Mouse (Mus musculus) spleen, adult 2 months (tissue): Measurements from ENCODE around the gene Kcnj2. TPM values are rescaled to one million over a fixed set of nuclear protein-coding genes. Genes with fewer than 3 reads are reported as not detected.

ENCODE experiments used
- DNase-seq, 2 experiments: peaks; one replicate each; pipeline versions ENCODE4 v3.0.0 to v3.0.0-alpha.2; 2012 to 2021; ENCODE audit warnings: low spot score in 2 of 2, low read depth in 1 of 2
- H3K27ac ChIP-seq: fragments of 200-500 bp; 2 replicates; pipeline ENCODE4 v1.5.1; 2012; ENCODE audit warnings: low read length, inconsistent platforms; ENCODE audit not compliant: insufficient read depth
- H3K27me3 ChIP-seq: fragments of 200-500 bp; 2 replicates; pipeline ENCODE4 v1.6.1; 2012; ENCODE audit warnings: mild to moderate bottlenecking, moderate library complexity, low read length, inconsistent platforms; ENCODE audit not compliant: control insufficient read depth, insufficient read depth
- H3K36me3 ChIP-seq: fragments of 200-500 bp; 2 replicates; pipeline ENCODE4 v1.6.1; 2012; ENCODE audit warnings: mild to moderate bottlenecking, low read length, inconsistent platforms; ENCODE audit not compliant: control insufficient read depth, insufficient read depth
- H3K4me1 ChIP-seq: fragments of 200-500 bp; 2 replicates; pipeline ENCODE4 v1.6.1; 2011; ENCODE audit warnings: inconsistent platforms; ENCODE audit not compliant: control insufficient read depth, insufficient read depth, insufficient read length
- H3K4me3 ChIP-seq: fragments of 200-500 bp; 2 replicates; pipeline ENCODE4 v1.5.1; 2011; ENCODE audit warnings: mild to moderate bottlenecking, inconsistent platforms; ENCODE audit not compliant: insufficient read depth, insufficient read length; ENCODE audit errors: extremely low read depth
- CTCF ChIP-seq: fragments of 200-500 bp; IDR thresholded peaks from 2 replicates; pipeline ENCODE4 v1.5.1; 2011; ENCODE audit warnings: mild to moderate bottlenecking, inconsistent platforms; ENCODE audit not compliant: insufficient read depth, insufficient read length, insufficient replicate concordance; ENCODE audit errors: extremely low read depth
- POLR2A ChIP-seq: fragments of 200-500 bp; IDR thresholded peaks from 2 replicates; pipeline ENCODE4 v1.6.1; 2011; ENCODE audit warnings: low read depth, low read length, inconsistent platforms
- WGBS: fragments of 180-500 bp; shearing (Covaris S2); methylation state at CpG from one replicate; pipeline ENCODE4 v1.1.7; 2018; 5-methylcytosine and 5-hydroxymethylcytosine counted together
- polyA plus RNA-seq: library from polyadenylated mRNA; depleted of rRNA; stranded (reverse); fragments of >200 nt; gene quantifications from 2 replicates; pipeline ENCODE4 v1.2.3, GENCODE M21; 2012; rRNA removed

Gene Kcnj2
- polyA plus RNA-seq, 1 experiment = 0.55 TPM

- no peaks in the 10 kb centered on the region for H3K27me3 ChIP-seq
- no peak for DNase-seq
- WGBS = 70% methylated on average over 9 of the region's 9 CpGs
- H3K36me3 ChIP-seq = no peaks in the 10 kb centered on the region
- H3K4me1 ChIP-seq = no peaks in the 10 kb centered on the region
- no peak overlapping the region for H3K27ac ChIP-seq
- H3K4me3 ChIP-seq = no peak overlapping the region
- TF ChIP-seq POLR2A (no peak), CTCF (no peak)
Measured at GRCm38 (mm10) chr11:111101620-111102176, 35.7 kb downstream of the Kcnj2 start.

GRCm38 (mm10) chr11:111104422-111104821 lies 38.5 kb downstream of the Kcnj2 start:
- Histone ChIP-seq H3K4me3 (no peak overlapping the region), H3K27me3 (no peaks in the 10 kb centered on the region), H3K27ac (no peak overlapping the region), H3K36me3 (no peaks in the 10 kb centered on the region), H3K4me1 (no peaks in the 10 kb centered on the region)
- WGBS = 34% methylated on average over 2 of the region's 2 CpGs
- TF ChIP-seq CTCF = no peak
- DNase-seq = no peak

GRCm38 (mm10) chr11:111108130-111108529 lies 42.2 kb downstream of the Kcnj2 start:
- Histone ChIP-seq H3K27me3 (no peaks in the 10 kb centered on the region), H3K36me3 (no peaks in the 10 kb centered on the region), H3K27ac (no peak overlapping the region), H3K4me1 (no peaks in the 10 kb centered on the region), H3K4me3 (no peak overlapping the region)
- no peak for DNase-seq
- WGBS = 86% methylated on average over 9 of the region's 9 CpGs
- no peak for TF ChIP-seq CTCF
- TF ChIP-seq POLR2A = no peak

GRCm38 (mm10) chr11:111121514-111121913 lies 55.5 kb downstream of the Kcnj2 start:
- 91% methylated on average over 9 of the region's 9 CpGs for WGBS
- Histone ChIP-seq H3K36me3 (no peaks in the 10 kb centered on the region), H3K27me3 (no peaks in the 10 kb centered on the region), H3K4me1 (no peaks in the 10 kb centered on the region), H3K27ac (no peak overlapping the region), H3K4me3 (no peak overlapping the region)
- TF ChIP-seq POLR2A = no peak
- no peak for TF ChIP-seq CTCF
- DNase-seq = no peak

GRCm38 (mm10) chr11:111123324-111123723 lies 57.4 kb downstream of the Kcnj2 start:
- TF ChIP-seq POLR2A (no peak), CTCF (no peak)
- Histone ChIP-seq H3K36me3 (no peaks in the 10 kb centered on the region), H3K4me3 (no peak overlapping the region), H3K4me1 (no peaks in the 10 kb centered on the region), H3K27ac (no peak overlapping the region), H3K27me3 (no peaks in the 10 kb centered on the region)
- DNase-seq = no peak
- WGBS = 89% methylated on average over 4 of the region's 4 CpGs

GRCm38 (mm10) chr11:111125963-111126362 lies 60.0 kb downstream of the Kcnj2 start:
- no peaks in the 10 kb centered on the region for H3K4me1 ChIP-seq
- H3K36me3 ChIP-seq = no peaks in the 10 kb centered on the region
- DNase-seq = no peak
- TF ChIP-seq POLR2A = no peak
- TF ChIP-seq CTCF = no peak
- no peak overlapping the region for H3K27ac ChIP-seq
- H3K4me3 ChIP-seq = no peak overlapping the region
- no peaks in the 10 kb centered on the region for H3K27me3 ChIP-seq
- 93% methylated on average over 5 of the region's 5 CpGs for WGBS

Other genes with a start within 250 kb of the Kcnj2 start
- gene Kcnj16, start 98.1 kb upstream of the Kcnj2 start, polyA plus RNA-seq = 2.1 and 3.3 TPM in 2 replicates